Mouse (Mus musculus) embryo, embryonic 11 days (tissue): ENCODE data around the gene Upb1.
A peak's percentile ranks its signal among the peaks of the same experiment; 100 is the strongest.
"Not testable (repeated sequence)": the region's sequence is repeated elsewhere in the genome, so short reads cannot be mapped to it uniquely, and the experiment has no call there.

Experiments
- DNase-seq: peaks from one replicate; pipeline ENCODE4 v3.0.0-alpha.2; 2015

The Upb1 gene

DNA sequence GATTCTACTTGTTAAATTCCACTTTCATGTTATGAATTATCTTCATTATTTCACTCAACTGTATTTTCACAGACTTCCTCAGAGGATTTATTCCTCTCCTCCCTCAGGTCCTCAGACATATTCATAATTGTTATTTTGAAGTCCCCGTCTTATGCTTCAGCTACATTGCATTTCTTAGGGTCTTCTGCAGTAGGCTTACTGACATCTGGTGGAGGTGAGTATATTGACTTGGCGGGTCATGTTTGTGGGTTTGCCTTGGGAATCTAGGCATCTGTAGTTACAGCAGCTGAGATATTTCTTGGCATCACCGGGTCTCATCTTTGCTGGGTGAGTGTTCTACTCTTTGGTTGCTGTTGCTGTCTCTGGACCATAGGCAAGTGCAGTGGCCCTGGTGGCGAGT is at the start of gene Upb1:
Gene Upb1, plus strand, starts transcription at position 158 of the 400 bp plus-strand sequence.
- DNase-seq: no peak

- no peak for DNase-seq
Observed at GRCm38 (mm10) chr10:75352541-75352940, 48.4 kb upstream of the Upb1 start.

- not testable (repeated sequence) for DNase-seq
Observed at GRCm38 (mm10) chr10:75353838-75354241, 47.1 kb upstream of the Upb1 start.

- no peak for DNase-seq
Observed at GRCm38 (mm10) chr10:75355341-75355740, 45.6 kb upstream of the Upb1 start.

GRCm38 (mm10) chr10:75364214-75364690 is 36.7 kb upstream of the Upb1 start:
- peak; percentile 39 for DNase-seq

DNA sequence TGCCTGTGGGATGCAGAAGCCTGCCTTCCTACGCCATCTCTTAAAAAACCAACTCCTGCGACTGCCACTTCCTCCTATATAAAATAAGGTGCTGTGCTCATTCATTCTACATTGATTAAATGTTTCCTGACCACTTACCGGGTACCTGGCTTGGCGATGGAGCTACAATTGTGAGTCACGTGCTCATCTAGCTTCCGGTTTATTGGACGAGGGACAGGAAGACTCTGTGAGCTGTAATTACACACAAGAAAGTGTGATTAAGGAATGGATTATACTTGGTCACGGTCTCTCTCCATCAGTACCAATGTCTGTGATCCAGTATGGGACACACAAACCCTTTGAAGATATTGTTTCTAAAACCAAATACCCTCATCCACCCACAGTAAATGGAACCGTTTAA is 36.1 kb upstream of the Upb1 start:
- no peak for DNase-seq

- DNase-seq: peak; percentile 18
Observed at GRCm38 (mm10) chr10:75365231-75365633, 35.7 kb upstream of the Upb1 start.

GRCm38 (mm10) chr10:75373655-75374351 is 27.1 kb upstream of the Upb1 start:
- not testable (repeated sequence) for DNase-seq

DNA sequence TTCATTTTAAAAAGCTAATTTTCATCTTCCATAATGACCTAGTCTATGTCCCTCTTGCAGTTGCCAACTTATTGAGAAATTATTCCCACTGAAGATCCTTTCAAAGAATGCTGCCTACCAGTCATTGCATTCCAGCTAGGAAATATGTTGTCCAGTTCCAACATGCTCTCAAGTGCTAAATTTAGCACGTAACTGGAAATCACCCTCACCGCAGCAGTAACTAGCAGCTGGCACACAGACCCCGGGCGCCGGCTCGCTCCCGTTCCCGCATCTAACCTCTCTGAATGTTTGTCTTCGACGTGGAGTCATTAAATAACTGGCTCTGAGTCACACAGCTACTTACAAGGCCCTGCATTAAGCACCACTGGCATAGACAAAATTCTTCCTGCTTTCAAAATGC is 22.2 kb upstream of the Upb1 start:
- DNase-seq: no peak

DNA sequence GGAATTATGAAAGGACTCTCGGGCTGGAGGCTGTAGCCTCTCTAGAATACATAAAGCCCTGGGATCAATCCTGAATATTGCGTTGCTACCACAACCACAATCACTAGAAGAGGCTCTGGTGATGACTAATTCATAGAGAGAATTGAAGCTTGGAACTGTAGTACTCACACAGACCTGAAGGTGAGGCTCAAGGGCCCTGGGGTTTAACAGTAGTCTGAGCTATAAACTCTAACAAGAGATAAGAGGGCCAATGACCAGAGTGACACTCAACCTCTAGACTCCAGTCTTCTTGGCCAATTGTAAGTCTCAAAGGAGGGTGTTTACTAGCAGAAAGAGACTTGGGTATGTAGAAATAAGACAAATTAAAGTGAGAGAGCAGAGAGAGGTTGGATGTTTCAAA is 10.8 kb upstream of the Upb1 start:
- no peak for DNase-seq

GRCm38 (mm10) chr10:75390832-75391231 is 10.1 kb upstream of the Upb1 start:
- no peak for DNase-seq

DNA sequence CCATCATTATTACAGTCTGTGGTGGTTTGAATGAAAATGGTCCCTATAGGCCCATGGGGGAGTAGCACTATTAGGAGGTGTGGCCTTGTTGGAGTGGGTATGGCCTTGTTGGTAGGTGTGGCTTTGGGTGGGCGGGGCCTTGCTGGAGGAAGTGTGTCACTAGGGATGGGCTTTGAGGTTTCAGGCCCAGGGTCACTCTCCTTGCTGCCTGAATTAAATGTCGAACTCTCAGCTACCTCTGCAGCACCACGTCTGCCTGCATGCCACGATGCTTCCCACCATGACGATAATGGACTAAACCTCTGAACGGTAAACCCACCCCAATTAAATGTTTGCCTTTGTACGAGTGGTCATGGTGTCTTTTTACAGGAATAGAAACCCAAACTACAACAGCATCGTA is 6.1 kb upstream of the Upb1 start:
- DNase-seq: no peak

GRCm38 (mm10) chr10:75396966-75397365 is 3.9 kb upstream of the Upb1 start:
- DNase-seq: peak; percentile 41

DNA sequence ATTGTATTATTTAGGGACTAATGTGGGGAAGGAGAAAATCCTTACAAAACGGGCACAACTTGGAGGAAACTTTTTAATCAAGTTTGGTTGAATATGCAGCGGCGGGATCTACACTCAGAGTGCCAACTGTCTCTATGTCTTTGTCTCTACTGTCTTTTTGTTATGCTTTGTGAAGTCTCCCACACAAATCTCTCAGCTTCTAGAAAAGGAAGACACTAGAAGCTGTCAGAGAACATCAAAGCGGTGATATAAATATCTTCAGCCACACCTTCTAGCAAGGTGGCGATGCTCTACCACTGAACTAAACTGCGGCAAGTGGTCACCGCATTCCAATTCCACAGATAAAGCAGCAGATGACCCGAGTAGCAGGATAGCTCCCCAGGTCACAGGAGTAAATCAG is 5.0 kb downstream of the Upb1 start:
- no peak for DNase-seq

GRCm38 (mm10) chr10:75406755-75407154 is 5.8 kb downstream of the Upb1 start:
- DNase-seq: no peak

DNA sequence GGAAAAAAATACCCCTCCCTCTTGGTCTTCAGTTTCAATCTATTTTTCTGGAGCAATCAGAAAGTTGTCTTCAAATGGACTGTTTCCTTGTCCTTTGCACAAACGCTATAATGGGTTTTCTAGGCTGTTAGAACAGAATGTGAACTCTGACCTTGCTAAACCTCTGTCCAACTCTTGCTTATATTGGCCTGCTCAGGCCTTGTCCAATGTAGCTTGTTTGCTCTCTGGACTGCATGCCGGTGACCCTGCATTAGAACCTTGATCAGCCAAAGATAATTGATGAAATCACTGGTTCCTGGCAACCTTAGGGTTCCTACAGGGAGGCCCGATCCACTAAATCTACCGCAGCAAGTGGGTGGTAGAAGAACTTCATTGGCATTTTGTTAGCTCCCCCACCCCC is 6.8 kb downstream of the Upb1 start:
- no peak for DNase-seq

DNA sequence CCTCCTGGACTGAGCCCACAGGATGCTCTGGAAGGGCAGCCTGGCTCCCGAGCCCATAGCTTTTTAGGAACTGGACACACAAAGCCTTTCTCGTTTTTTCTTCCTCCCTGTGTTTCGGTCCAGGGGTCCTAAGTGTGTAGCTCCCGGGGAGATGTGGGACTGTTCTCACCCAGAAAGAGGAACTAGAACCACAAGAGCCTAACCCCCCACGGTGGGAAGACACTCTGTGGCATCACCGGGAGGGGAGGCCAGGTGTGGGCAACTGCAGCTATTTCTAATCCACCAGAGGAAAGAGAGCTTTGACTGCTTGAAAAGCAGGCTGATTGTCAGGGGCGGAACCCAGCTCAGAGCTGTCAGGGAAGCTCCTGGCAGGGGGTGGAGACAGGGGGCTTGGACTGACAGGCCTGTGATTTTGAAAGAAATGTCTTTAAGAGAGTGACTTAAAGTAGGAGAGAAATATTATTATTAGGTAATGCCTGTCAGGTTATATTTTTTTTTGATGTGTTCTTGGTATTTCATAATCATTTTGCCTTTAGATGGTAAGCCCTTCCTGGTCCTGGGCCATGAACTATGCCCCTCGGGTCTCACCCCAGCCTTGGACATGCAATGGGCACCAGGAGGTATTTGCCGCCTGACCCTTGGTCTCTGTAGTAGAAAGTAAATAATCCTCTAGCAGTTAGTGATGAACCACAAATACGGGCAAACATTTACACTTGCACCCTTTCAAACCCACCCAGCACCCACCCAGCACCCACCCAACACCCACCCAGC is 10.6 kb downstream of the Upb1 start:
- not testable (repeated sequence) for DNase-seq

- no peak for DNase-seq
Observed at GRCm38 (mm10) chr10:75412114-75413103, 11.5 kb downstream of the Upb1 start.

DNA sequence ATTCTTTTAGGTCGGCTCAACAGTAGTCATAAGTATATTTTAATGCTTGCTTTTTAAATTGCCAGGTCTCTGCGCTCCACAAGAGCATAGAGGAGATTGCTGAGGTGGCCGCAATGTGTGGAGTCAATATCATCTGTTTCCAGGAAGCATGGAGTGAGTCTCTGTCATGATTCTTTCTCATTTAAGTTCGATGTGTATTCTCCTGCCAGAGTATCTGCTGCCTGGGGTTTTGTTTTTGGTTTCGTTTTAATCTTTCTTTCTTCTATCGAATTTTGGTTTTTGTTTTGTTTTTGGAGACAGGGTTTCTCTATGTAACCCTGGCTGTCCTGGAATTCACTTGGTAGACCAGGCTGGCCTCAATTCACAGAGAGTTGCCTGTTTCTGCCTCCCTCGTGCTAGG is 14.0 kb downstream of the Upb1 start:
- DNase-seq: no peak

- DNase-seq: no peak
Observed at GRCm38 (mm10) chr10:75417363-75418042, 16.6 kb downstream of the Upb1 start.

DNA sequence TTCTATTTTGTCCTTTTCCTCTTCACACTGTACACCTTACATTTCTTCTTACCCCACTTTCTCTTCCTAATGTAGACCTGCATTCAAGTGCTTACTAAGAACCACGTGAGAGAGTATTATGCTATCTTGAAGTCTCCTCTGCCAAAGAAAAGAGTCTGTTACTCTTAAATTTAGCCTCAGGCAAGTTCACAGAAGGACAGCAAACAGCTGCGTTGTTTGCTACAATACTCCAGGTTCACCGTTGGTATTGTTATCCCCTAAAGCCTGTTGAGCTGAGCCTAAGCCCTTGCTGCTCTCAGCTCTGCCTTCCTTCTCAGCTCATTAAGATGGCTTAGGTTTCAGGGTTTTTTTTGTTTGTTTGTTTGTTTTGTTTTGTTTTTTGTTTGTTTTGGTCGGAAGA is 17.8 kb downstream of the Upb1 start:
- no peak for DNase-seq

DNA sequence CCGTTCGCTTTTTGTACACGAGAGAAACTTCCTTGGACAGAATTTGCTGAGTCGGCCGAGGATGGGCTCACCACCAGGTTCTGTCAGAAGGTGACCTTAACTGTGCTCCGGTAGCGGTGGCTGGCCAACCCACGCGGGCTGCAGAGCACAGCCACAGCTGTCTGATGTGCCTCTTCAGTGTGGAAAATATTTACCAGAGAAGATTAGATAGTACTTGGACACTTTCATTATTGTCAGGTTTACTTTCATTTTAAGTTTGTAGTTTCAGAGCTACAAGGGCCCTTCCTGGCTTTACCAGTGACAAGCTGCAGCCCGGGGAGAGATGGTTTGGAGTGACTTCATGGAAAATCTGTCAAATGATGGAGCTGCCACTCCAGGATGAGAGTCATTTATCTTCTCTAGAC is 23.6 kb downstream of the Upb1 start:
- no peak for DNase-seq
